Mouse (Mus musculus): ENCODE measurements at regions not wholly inside any gene's neighbourhood (a gene's known extent, or its start where the extent isn't known, plus 50 kb on each side); places are given as distances from the start of the nearest gene placed in this dataset.
"Not testable (repeated sequence)": the region's sequence is repeated elsewhere in the genome, so short reads cannot be mapped to it uniquely, and the experiment has no call there.

DNA sequence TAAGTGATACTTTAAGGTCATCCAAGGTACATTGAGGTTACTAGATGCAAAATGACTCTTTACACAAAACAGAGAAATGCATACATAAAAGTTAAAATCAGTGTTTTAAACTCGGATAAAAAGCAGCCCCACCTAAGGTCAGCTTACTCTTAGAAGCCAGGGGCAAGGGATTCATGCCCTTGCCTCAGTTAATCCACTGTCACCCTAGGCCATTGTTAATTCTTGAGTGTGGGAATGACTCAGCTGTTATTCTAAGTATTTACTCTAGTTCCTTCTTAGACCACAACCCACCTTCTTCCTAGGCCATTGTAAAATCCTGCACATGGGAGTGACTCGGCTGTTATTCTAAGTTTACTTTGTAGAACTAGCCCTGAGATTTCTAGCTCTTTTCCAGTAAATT, 64.1 kb upstream of the Ces1h start:
- DNase-seq, result not testable (repeated sequence)

DNA sequence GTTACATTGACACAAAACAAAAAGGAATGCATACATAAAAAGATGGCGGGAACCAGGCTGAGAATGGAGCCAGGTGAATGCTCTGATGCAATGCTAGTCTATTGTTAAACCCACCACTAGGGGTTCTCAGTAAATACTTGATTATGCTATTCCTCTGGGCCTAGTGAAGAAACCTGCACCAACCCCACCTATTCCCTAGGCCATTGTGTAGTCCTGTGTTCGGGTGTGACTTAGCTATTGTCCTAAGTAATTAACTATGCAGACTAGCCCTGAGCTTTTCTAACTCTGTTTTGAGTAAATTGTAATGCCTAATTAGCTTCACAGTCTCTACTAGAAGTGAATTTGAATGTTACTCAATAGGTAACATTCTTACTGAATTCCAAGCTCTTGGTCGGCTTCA, 62.4 kb upstream of the Ces1h start:
- no peak for DNase-seq

DNA sequence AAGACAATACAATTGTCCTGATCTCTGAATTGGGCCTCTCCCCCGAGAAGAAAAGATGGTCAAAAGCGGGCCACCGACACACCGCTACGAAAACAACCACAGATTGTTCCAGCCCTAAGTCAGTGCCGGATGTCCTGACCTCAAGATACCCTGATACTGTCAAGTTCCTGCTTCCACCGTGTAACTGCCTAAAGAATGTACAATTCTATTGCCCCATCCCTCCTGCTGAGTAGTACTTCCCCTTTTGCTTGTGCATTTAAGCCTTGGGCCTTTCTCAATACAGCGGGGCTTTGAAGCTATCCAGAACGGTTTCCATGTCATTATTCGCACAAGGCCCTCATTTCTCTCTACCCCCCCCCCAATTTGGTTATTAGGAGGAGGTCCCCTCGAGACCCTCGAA, 57.1 kb upstream of the Ces1h start:
- not testable (repeated sequence) for DNase-seq

DNA sequence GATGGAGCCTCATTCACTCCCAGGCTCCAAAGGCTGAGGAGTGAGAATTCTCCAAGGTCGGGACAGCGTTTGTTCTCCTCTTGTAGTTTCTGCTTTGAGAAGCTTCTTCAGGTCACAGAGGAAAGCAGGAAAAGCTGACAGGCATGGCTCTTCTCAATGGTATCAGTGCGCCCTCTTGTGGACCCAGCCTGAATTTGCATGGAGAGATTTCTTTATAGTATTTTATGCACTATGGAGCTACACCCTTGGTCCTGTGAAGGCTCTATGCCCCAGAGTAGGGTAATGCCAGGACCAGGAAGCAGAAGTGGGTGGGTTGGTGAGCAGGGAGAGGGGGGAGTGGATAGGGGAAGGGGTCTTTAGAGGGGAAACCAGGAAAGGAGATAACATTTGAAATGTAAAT, 51.1 kb upstream of the Ces1h start:
- peak; percentile 78 for DNase-seq

Data from right cerebral cortex, postnatal 4 days (tissue).